Mouse (Mus musculus) kidney, adult 2 months (tissue): ENCODE measurements at regions not wholly inside any gene's neighbourhood (a gene's known extent, or its start where the extent isn't known, plus 50 kb on each side); places are given as distances from the start of the nearest gene placed in this dataset.

Experiments used
- CTCF ChIP-seq: fragments of 200-500 bp; conservative IDR thresholded peaks from 2 replicates; pipeline ENCODE4 v1.5.1; 2011; ENCODE audit warnings: low read depth, mild to moderate bottlenecking, control low read depth, low read length, moderate library complexity, mixed read lengths; ENCODE audit not compliant: insufficient read depth, insufficient read length
- POLR2A ChIP-seq: fragments of 200-500 bp; IDR thresholded peaks from one replicate; pipeline ENCODE4 v1.6.1; 2011; ENCODE audit warnings: low read depth, low read length, control low read depth

- TF ChIP-seq CTCF (no peak), POLR2A (no peak)
Measured at GRCm38 (mm10) chr10:96372616-96373346, 236.4 kb downstream of the Gm5426 start.
